Mouse (Mus musculus) ZHBTc4 (cell line): Measurements from ENCODE around the gene Sez6l.

Experiments
- DNase-seq: peaks from one replicate; pipeline ENCODE4 v3.0.0-alpha.2; 2011; ENCODE audit warnings: low read depth, low spot score

Gene Sez6l

GRCm38 (mm10) chr5:112576993-112577670 is at the start of gene Sez6l:
Gene Sez6l, minus strand, starts transcription at chr5:112577185.
- DNase-seq, result no peak

DNA sequence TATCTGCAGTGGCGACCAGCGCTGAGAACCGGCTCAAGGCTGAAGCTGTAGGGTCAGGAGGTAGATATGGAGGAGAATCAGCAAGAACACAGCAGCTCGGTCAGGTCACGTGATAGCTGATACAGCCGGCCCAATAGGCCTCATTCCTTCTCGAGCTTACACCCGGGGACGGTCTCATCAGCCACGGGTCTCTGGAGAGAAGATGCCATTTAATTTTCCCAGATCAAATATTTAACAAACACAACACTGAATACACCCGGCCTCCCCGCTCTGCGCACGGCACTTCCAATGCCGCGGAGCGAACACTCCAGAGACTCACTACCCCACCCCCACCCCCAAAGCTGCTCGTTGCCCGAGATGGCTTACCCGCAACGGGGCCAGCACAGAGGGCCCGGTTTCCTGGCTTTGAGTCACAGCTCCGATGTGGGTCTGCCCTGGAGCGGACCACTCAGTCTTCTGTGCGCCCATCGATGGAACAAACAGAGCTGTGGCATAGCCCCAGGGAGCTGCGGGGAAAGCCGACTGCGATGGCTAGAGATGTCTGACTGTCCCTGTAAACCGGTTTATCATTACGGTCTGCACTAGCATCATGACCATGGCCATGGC is 48.7 kb upstream of the Sez6l start:
- peak; percentile 49 for DNase-seq

GRCm38 (mm10) chr5:112622946-112623345 is 46.0 kb upstream of the Sez6l start:
- no peak for DNase-seq

DNA sequence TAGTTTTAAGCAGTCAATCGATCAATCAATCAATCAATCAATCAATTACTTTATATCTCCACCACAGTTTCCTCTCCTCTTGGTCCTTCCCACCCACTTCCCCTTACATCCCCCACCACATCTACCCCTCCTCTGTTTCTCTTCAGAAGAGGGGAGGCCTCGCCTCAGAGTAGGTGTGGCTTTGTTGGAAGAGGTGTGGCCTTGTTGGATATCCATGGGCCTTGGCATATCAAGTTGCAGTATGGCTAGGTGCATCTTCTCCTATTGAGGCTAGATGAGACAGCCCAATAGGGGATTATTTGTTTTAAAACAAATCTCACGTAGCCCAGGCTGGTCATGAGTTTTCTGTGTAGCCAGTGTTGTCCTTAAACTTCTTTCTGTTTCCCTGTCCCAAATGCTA is 43.3 kb upstream of the Sez6l start:
- DNase-seq, result peak; percentile 53

DNA sequence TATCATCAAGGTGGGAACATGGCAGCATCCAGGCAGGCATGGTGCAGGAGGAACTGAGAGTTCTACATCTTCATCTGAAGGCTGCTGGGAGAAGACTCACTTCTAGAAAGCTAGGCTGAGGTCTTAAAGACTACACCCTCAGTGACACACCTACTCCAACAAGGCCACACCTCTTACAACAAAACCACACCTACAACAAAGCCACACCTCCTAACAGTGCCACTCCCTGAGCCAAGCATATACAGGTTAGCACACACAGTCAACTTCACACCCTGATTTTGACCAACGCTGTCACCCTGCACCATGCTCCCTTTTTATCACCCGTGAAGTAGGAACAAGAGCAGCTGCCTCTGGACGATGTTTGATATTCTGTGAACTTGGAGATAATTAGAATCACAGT is 42.4 kb upstream of the Sez6l start:
- peak; percentile 66 for DNase-seq

- DNase-seq, result no peak
Observed at GRCm38 (mm10) chr5:112617602-112618247, 40.7 kb upstream of the Sez6l start.

DNA sequence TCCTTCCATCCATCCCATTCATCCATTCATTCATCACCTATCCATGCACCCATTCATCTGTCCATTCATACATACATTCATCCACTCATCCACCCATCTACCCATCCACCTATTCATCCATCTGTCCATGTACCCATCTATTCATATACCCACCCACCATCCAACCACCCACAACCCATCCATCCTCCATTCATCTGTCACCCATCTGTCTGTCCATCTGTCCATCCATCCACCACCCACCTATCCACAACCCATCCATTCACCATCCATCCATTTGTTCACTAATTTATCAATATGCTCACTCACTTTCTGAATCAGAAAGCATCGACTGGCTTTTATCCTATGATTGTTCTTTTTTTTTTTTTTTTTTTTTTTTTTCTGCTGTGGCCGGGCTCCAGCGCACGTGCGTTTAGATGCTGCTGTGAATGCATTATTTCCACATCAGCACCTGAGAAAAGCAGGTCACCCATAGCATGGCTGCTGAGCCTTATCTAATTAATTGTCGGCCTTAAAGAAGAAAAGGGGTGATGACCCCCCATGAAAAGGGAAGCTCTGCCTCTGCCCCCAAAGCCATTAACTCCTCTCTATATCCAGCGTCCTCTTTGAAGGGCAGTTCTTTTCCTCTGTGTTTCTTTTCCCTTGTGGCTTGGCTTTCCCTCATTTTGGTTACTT is 39.1 kb upstream of the Sez6l start:
- DNase-seq, result no peak

DNA sequence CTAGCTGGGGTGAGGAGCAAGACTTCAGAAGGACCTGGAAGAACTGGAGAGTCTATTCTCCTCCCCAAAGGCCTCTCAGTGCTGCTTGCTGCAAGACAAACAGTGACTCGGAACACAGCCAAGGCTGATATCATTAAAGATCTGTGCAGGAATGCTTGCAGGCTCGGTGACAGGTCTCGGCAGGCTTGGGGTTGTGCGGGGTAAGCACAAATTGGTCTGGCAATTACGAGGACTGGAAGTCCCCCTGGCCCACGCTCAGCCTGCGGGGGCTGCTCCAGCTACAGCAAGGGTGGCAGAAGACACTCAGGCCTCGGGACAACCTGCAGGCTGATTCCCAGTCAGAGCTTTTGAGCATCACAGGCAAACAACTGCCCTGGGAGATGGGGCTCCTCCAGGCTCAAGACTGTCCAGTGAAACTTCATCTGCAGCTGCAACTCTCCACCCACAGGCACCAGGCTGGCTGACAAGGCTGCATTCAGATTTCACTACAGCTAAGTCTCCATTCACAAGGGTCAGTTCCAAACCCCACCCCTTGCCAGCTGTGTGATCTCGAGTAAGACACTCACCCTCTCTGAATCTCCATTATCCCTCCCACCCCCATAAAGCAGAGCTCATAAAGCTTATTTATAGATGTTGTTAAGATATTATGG is 31.0 kb upstream of the Sez6l start:
- DNase-seq, result no peak

DNA sequence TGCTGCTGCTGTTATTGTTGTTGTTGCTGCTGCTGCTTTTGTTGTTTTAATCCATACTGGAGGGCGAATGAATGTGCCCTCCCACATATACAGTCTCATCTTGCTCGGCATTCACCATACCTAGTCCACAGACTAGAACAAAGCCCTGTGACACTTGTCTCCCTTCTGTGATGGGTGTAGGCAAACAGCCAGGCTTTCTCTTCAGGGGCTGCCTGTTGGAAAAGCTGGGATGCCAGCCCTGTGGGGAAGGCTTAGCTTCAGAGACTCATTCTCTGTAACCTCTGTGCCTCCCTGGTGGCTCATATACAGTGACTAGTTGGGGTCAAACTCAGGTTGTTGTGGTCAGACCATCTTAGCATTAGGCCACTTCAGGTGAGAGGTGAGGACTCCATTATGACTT is 30.1 kb upstream of the Sez6l start:
- no peak for DNase-seq

- no peak for DNase-seq
Observed at GRCm38 (mm10) chr5:112605371-112605770, 28.4 kb upstream of the Sez6l start.

DNA sequence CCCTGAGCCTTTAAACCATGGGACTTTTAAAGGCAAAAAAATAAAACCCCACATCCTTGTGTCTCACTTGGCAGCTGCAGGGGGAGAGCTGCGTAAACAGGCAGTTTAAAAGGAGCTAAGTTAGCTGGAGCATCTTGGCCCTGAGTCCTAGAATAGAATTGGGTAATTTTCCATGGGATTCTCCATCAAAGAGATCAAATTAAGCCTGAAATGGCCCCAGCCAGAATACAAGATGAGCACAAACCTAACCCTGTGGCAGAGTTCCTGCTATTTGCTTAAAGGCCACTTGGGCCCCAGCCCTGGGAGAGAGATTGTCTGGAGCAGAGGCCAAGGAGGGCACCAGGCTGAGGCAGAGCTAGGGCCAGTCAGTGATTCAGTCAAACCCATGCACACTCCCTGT is 27.3 kb upstream of the Sez6l start:
- no peak for DNase-seq

GRCm38 (mm10) chr5:112603594-112603993 is 26.6 kb upstream of the Sez6l start:
- DNase-seq, result no peak

GRCm38 (mm10) chr5:112600309-112600939 is 23.4 kb upstream of the Sez6l start:
- DNase-seq, result no peak

GRCm38 (mm10) chr5:112599538-112600308 is 22.7 kb upstream of the Sez6l start:
- DNase-seq, result no peak

- DNase-seq, result no peak
Observed at GRCm38 (mm10) chr5:112597876-112598275, 20.9 kb upstream of the Sez6l start.

DNA sequence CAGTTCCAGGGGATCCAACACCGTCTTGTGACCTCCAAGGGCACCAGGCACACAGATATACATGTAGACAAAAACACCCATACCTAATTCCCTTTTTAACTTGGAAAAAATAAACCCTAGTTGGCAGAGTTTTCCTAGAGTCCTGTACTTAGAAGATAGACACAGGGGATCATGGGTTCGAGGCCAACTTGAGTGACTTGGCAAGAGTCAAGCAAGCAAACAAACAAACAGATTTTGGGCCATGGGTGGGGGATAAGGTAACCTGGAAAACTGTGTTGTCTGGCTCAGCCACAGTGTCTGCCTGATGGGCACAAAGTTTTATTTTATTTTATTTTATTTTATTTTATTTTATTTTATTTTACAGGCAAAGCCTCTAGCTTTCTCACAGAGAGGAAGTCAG is 20.3 kb upstream of the Sez6l start:
- no peak for DNase-seq

- DNase-seq, result no peak
Observed at GRCm38 (mm10) chr5:112596729-112597128, 19.7 kb upstream of the Sez6l start.

GRCm38 (mm10) chr5:112595701-112596632 is 19.0 kb upstream of the Sez6l start:
- DNase-seq, result no peak

DNA sequence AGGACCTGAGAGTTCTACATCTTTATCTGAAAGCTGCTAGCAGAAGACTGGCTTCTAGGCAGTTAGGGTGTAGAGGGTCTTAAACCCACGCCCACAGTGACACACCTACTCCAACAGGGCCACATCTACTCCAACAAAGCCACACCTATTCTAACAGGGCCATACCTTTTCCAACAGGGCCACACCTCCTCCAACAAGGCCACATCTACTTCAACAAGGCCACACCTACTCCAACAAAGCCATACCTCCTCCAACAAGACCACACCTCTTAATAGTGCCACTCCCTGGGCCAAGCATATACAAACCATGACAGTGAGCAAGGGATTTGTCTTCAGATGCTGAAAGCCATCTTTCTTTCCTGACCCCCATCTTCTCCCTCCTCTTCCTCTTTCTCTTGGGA is 14.7 kb upstream of the Sez6l start:
- DNase-seq, result peak; percentile 48

- DNase-seq, result peak; percentile 84
Observed at GRCm38 (mm10) chr5:112586071-112586470, 9.1 kb upstream of the Sez6l start.
